Mouse (Mus musculus) spleen, adult 18-20 months (tissue): ENCODE measurements around the gene Erlin1.

ENCODE experiments used
- DNase-seq, 2 experiments: peaks; one replicate each; pipeline ENCODE4 v3.0.0; 2022; ENCODE audit warnings: mixed read lengths in 2 of 2

The Erlin1 gene

GRCm38 (mm10) chr19:44060226-44060625, 9.4 kb downstream of the Erlin1 start:
- DNase-seq: no peak

- no peak for DNase-seq
These were observed 14.3 kb downstream of the Erlin1 start for GRCm38 (mm10) chr19:44055173-44055826.

GRCm38 (mm10) chr19:44050388-44050787, 19.2 kb downstream of the Erlin1 start:
- DNase-seq: no peak

- no peak for DNase-seq
These were observed 20.3 kb downstream of the Erlin1 start for GRCm38 (mm10) chr19:44049282-44049681.

GRCm38 (mm10) chr19:44045847-44046246, 23.7 kb downstream of the Erlin1 start:
- DNase-seq: no peak

GRCm38 (mm10) chr19:44042121-44042520, 27.5 kb downstream of the Erlin1 start:
- no peak for DNase-seq

GRCm38 (mm10) chr19:44033396-44033795, 36.2 kb downstream of the Erlin1 start:
- DNase-seq: no peak

- DNase-seq: no peak
These were observed 37.4 kb downstream of the Erlin1 start for GRCm38 (mm10) chr19:44032046-44032744.

- no peak for DNase-seq
These were observed 39.6 kb downstream of the Erlin1 start for GRCm38 (mm10) chr19:44030024-44030423.

- no peak for DNase-seq
These were observed 40.6 kb downstream of the Erlin1 start, which contains the start of gene Cyp2c23 for GRCm38 (mm10) chr19:44028972-44029371. Cyp2c23 (minus strand) TSS chr19:44029208.

- DNase-seq: no peak
These were observed 42.5 kb downstream of the Erlin1 start for GRCm38 (mm10) chr19:44026956-44027530.

GRCm38 (mm10) chr19:44024921-44025585, 44.5 kb downstream of the Erlin1 start:
- DNase-seq: no peak

GRCm38 (mm10) chr19:44023066-44023465, 46.5 kb downstream of the Erlin1 start:
- no peak for DNase-seq

- DNase-seq: no peak
These were observed 48.1 kb downstream of the Erlin1 start for GRCm38 (mm10) chr19:44021502-44021901.

- no peak for DNase-seq
These were observed 49.8 kb downstream of the Erlin1 start for GRCm38 (mm10) chr19:44019739-44020138.

GRCm38 (mm10) chr19:44013862-44014261, 55.7 kb downstream of the Erlin1 start:
- DNase-seq: no peak

GRCm38 (mm10) chr19:44008784-44009183, 60.8 kb downstream of the Erlin1 start:
- DNase-seq: no peak

GRCm38 (mm10) chr19:44007186-44007585, 62.4 kb downstream of the Erlin1 start:
- DNase-seq: no peak

GRCm38 (mm10) chr19:44005025-44005424, 64.6 kb downstream of the Erlin1 start:
- no peak for DNase-seq

GRCm38 (mm10) chr19:44004261-44004660, 65.3 kb downstream of the Erlin1 start:
- no peak for DNase-seq

- no peak for DNase-seq
These were observed 68.9 kb downstream of the Erlin1 start for GRCm38 (mm10) chr19:44000720-44001119.

GRCm38 (mm10) chr19:44000061-44000460, 69.5 kb downstream of the Erlin1 start:
- no peak for DNase-seq

- DNase-seq: no peak
These were observed 70.6 kb downstream of the Erlin1 start for GRCm38 (mm10) chr19:43998802-43999527.
